Mouse (Mus musculus) c-Kit-positive CD71-positive TER-119-positive erythroid progenitor cells, embryonic 14.5 days (primary cell): Measurements from ENCODE around the gene 2010111I01Rik.

Source experiments
- DNase-seq: peaks from one replicate; pipeline ENCODE4 v3.0.0-alpha.2; 2013; ENCODE audit warnings: low spot score

The 2010111I01Rik gene

DNA sequence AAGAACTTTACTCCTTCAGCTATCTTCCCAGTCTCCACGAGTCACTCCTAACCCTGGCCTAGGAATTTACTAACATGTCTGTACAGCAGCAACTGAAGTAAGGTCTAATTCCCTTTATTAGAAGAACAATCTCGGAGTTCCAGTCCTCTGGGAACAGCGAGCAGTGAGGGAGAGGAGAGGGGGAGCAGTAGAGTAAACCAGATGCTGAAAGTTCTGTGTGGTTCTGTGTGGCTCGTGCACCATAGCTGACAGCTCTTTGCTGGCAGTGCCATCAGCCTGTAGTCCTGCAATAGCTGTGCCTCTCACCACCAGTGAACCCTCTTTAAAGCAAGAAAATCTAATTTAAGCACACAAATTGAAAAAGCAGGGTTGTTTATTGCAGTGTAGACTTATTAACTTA, 324.5 kb downstream of the 2010111I01Rik start:
- DNase-seq: no peak

GRCm38 (mm10) chr13:63289687-63290086, 325.0 kb downstream of the 2010111I01Rik start:
- DNase-seq: no peak

DNA sequence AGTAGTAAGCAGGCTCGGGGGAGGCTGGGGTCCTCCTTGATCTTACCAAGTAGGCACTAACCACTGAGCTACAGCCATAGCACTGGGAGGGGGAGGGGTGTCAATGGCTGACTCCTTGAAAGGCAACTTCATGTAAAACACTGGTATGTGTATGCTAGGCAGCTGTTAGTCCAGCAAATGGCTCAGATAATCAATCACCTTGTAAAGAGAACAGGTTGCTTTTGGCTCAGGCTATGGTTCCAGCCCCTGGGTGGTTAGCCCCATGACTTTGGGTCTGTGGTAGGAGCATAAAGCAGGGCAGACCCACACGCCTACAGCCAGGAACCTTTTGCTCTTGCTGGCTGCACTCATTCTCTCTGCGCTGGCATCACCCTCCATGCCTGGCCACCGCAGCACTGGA, 325.4 kb downstream of the 2010111I01Rik start:
- no peak for DNase-seq

DNA sequence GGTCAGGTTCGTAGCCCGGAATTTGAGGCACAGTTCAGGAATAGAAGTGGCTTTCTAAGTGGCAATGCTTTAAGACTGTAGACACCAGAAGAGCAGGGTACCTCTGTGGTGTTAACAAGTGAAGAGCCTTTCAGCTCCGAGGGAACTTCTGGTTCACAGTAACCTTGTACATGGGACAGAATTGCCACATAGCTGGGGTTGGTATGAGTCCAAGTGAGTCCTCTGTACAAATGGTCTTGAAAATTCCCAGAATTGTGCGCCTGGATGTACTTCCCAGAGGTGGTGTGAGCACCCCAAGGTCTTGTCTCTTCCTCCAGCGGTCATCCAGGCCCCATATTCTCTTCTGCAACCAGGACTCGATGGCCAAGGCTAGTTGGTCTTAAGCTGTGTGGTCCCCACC, 326.3 kb downstream of the 2010111I01Rik start:
- no peak for DNase-seq

DNA sequence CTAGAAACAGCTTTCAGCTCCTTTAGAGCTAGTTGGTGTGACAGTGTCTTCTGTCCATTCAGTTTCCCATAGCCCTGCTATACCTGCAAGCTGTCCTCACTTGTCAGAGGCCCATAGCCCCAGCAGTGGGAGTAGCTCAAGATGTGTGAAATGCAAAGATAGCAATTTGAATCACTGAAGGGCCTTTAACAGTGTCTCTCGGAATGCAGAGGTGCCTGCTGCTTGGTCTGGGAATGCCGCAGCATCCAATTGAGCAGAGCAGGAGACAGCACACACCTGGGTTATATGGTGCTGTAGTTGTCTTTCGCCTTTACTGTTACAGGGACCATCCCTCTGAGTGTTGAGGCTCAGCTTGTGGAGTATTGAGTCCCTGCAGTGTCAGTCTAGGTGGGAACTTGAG, 329.0 kb downstream of the 2010111I01Rik start:
- DNase-seq: no peak

DNA sequence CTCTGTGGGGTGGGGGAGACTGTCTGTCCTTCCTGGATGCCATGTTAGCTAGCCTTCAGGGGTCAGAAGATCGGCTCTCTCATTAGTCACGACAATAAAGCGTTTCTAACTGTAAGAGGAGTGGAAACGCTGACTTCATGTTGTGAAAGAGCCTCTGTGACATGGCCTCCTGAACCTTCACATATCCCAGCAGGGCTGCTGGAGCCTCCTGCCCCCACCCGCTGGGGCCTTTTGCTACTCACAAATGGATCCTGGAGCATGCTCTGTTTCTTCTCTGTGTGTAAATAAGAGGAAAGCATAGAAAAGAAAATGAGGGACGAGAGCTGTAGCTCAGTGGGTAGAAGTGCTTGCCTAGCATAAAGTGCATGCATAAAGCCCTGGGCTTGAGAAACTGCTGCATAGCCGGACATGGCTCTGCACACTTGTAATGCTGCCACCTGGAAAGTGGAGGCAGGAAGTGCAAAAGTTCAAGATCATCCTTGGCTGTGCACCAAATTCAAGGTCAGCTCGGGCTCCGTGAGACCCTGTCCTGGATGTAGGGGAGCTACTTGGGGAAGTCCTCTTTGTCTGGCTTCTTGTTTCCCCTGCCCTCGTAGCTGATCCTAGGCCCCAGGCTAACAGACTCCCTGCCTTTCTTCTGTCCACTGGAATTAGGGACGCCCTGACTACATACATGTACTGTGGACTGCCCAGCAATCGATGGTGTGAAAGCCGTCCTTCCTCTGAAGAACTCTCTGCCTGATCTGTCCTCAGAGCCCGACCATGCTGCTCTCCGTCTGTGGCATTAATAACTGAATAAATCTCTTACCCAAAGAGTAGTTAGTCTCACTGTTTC, 329.9 kb downstream of the 2010111I01Rik start:
- DNase-seq: no peak

DNA sequence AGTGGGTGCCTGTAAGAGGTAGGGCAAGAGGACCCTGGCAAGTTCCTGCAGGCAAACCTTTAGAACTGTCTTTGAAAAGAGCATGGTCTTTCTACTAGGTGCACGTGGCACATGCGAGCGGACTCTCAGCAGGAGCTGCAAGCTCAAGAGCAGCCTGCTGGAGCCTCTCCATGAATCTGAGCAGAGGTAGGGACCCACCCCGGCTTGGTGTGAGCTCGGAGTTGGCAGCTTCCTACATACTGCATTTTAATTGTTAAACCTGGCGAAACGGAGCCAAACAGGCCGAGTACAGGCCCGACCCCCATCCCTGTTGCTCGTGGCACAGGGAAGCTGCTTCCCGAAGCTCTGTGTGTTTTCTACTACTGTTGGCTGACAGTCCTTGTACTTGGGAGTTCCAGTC, 331.6 kb downstream of the 2010111I01Rik start:
- DNase-seq: no peak

DNA sequence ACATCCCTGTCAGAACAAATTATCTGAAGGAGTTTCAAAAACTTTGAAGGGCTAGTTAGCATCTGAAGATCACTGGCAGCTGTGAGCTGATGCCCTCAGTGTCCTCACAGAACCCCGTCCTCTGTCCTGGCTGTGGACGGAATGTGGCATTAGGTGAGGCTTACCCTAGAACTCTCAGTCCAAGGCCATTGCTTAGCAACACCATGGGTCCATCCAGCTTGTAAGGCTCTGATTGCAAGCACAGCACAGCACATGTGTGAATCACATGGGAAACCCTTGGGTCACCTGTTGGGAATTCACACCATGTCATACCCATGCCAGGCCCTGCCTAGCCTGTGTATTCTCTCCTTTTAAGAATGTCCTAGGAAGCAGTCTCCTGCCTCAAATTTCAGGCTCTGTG, 332.3 kb downstream of the 2010111I01Rik start:
- DNase-seq: no peak

GRCm38 (mm10) chr13:63297933-63298332, 333.2 kb downstream of the 2010111I01Rik start:
- DNase-seq: no peak

DNA sequence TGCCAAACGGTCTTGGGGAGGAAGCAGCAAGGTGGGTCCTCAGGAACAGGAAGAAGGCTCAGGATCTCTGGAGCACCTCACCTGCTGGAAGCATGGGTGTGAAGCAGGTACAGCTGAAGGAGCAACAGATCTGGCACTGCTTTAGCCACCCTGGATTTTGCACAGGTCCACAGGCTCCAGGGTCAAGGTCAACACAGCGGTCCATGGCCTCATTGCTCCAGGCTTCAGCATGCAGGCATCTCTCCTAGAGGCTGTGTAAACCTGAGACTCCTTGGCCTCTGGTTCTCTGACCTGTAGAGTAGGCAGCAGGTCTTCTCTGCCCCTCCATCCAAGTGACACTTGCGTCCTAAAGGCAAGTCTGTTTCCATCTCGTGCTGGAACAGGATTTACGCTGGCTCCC, 334.2 kb downstream of the 2010111I01Rik start:
- DNase-seq: no peak

DNA sequence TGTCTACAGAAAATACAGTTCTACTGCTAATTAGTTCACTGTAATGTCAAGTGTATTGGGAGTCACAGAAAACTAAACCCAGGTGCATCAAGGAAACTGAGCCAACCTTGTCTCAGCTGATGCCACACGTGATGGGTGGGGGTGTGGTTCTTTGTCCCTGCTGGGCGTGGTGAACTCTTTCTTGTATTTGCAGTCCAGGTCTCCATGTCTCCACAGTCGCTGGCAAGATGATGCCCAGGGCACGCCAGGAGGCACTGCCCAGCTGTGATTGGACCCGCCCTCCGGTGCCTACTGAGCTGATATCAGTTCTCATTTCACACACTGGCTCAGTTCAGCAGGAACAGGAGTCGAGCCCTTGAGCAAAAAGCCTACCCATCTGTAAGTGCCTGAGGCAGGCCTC, 336.2 kb downstream of the 2010111I01Rik start:
- no peak for DNase-seq

GRCm38 (mm10) chr13:63301764-63302209, 337.1 kb downstream of the 2010111I01Rik start:
- no peak for DNase-seq

- DNase-seq: no peak
Measured at GRCm38 (mm10) chr13:63302381-63302780, 337.7 kb downstream of the 2010111I01Rik start.

GRCm38 (mm10) chr13:63304124-63304792, 339.6 kb downstream of the 2010111I01Rik start:
- no peak for DNase-seq

DNA sequence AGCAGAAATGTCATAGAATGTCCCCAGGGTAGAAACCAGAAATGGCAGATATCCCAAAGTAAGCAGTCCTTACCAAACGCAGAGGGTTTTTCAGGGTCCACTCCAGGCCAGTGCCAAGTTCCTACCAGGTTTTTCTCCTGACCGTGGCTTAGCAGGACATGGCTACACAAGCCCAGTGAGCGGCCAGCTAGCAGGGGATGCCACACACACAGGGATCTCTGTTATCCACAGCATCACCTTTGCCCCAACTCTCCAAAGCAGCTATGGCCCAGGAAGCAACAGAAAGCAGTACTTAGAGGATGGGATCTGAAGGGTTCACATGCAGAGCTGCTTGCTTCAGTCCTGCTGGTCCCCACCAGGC, 340.1 kb downstream of the 2010111I01Rik start:
- no peak for DNase-seq

GRCm38 (mm10) chr13:63305160-63306011, 340.7 kb downstream of the 2010111I01Rik start:
- no peak for DNase-seq

- DNase-seq: no peak
Measured at GRCm38 (mm10) chr13:63306768-63307167, 342.1 kb downstream of the 2010111I01Rik start.

DNA sequence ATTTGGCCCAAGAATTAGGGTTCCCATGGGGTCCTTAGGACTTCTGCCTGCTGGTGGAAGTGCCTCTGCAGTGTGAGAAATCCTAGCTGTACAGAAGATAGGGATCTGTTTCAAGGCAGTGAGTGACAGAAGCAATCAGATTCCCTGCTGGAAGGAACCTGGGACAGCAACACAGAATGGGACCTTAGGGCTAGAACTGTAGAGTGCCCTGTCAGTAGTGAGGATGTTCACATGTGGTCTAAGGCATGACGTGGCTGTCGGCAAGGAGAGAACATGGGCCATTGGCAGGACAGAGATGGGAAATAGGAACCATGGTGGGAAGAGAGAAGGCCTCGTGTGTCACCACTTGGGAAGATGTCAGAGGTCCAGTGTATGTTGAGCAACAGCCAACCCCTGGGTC, 344.9 kb downstream of the 2010111I01Rik start:
- no peak for DNase-seq

- no peak for DNase-seq
Measured at GRCm38 (mm10) chr13:63311156-63311555, 346.5 kb downstream of the 2010111I01Rik start.

DNA sequence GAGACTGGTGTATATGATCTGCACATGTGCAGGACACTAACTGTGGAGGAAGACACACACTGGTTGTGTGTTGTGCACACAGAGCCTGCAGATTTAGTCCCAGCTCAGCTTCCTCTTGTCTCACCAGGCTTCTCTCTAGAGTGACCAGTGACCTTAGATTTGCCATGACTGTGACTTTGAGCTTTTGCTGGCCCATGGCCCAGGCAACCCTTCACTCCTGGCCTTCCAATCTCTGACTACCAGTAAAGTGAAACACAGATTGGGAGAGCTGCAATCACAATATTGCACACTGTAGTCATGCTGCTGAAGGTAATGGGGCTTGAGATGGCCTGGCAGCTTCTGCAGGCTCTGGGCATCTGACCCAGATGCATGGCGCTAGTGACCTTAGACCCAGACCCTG, 348.6 kb downstream of the 2010111I01Rik start:
- no peak for DNase-seq

DNA sequence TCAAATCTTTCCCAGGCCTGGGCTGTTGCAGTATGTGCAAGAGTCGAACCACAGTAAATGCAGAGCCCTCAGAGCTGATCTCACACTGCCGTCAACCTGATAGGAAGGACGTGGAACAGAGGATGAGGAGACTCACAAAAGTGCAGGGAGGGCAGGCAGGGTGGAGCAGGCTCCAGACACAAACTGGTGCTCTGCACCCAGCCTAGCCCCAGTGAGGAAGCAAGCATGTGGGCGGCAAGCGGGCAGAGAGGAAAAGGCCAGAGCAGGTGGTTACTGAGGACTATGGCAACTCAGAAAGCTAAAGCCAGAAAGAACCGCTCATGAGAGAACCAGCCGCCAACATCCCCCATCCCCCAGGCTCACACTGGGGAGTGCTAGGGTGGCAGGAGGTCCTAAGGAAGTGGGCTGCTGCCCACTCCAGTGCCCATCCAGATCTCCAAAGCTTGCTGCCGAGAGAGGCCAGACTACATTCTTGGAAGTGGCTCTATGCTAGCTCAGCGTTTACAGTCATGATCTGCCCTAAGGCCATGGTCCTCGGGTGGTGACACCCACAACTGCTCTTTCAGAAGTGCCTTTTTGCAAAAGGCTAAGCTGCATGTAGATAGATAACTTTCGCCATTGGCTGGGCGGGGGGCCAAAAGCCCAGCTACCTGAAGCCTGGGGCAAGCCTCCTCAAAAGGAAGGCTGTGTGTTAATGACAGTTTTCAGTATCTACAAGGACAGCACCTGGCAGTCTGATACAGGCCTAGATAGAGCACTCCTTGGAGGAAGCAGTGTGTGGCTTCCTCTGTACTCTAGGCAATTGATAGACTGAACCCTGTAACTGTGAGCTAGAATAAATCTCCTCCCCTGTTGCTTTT, 349.3 kb downstream of the 2010111I01Rik start:
- DNase-seq: no peak

- no peak for DNase-seq
Measured at GRCm38 (mm10) chr13:63314608-63314920, 349.9 kb downstream of the 2010111I01Rik start.
